Mouse (Mus musculus) retina, embryonic 14.5 days (tissue): ENCODE measurements at regions not wholly inside any gene's neighbourhood (a gene's known extent, or its start where the extent isn't known, plus 50 kb on each side); places are given as distances from the start of the nearest gene placed in this dataset.

Experiments
- DNase-seq: peaks from one replicate; pipeline ENCODE4 v3.0.0-alpha.2; 2015; ENCODE audit warnings: low spot score

DNA sequence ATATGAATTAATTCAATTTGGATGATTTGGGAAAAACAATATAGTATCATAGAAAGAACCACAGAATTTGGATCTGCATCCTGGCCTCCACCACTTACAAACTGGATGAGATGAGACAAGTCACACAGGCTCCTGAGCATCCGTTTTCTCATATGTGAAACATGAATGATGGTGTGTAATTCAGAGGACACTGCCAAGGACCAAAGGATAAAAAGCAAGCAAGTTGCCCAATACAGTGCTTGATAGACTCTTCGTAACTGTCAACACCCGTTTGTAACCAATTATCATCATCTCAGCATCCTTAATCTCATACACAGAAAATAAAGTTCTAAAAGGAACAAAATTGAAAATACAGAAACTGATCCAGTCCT, 305.8 kb downstream of the Fam49a start:
- DNase-seq = no peak

DNA sequence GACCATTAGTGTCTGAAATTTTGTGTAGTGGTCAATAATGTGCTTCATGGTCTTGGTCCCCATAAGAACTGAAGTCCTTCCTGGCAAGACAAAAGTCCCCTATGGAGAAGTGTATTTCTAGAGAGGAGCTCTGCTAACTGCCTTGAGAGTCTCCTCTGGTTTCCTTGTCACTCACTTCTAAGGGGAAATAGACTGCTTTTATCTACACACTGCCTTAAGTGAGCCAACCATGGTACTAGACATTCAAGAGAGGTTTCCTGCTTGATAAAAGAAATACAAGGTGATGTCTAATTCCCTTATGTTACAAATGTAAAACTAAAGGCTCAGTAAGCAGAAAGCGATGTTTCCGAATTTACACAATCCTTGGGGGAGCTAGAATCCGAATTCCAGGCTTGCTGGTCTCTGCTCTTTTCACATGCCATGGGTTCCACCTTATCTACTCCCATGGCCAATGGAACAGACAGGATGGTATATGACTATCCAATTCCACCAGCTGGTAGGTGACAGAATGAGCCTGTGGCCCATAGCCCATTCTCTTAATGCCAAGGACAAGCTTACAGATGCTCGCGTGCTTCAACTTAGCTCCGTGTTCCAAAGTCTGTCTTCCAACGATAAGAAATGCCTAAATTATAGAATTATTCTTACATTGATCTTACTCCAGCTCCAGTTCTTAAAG, 305.3 kb downstream of the Fam49a start:
- no peak for DNase-seq

DNA sequence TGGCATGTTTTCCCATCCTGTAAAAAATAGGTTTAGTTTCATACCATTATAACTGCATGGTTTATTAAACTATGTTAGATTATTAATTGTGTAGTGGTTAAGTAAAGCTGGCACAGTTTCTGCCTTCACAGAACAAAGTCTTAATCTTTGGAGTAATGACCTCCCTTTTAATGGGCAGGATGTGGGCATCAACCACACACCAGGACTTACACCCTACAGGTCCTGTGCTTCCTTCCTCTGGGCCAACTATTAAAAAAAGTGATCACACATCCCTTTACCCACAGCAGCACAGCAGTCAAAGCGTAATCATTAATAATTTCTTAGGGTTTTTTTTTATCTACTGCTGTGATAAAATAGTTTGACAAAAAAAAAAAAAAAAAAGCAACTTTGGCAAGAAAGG, 300.3 kb downstream of the Fam49a start:
- DNase-seq = no peak

DNA sequence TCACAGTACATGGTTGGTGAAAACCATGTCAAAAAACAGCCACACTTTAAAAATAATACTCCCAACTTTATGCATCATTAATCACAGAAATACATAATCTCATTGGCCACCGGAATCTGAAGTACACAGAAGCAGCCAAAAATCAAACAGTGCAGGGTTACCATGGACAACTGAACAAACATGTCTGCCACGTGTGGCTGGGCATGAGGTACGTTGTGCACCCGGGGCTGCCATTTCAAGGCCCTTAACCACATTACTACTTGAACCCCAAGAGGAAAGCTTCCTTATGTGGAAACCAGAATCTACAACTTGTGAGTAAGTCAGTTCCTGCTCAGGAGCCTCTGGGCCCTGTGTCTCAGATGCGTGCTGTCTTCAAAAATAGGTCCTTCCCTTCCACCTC, 289.9 kb downstream of the Fam49a start:
- DNase-seq = no peak

DNA sequence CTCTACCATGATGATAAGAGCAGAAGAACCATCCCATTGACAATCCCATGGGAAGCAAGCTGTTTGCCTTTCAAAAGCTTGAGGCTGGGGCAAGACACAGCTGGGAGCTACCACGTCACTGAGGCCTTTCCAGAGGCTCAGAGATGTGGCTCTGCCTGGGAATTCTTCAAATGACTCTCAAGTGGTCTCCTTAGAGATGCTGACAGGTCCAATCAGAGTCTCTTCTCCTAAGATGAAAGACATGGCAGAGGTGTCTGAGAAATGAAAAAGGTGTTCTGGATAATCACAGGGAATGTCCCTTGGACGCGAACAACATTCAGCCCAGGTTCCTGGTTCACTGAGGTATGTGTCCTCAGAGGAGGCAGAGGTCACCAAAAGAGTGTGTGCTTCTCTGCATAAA, 287.7 kb downstream of the Fam49a start:
- no peak for DNase-seq

DNA sequence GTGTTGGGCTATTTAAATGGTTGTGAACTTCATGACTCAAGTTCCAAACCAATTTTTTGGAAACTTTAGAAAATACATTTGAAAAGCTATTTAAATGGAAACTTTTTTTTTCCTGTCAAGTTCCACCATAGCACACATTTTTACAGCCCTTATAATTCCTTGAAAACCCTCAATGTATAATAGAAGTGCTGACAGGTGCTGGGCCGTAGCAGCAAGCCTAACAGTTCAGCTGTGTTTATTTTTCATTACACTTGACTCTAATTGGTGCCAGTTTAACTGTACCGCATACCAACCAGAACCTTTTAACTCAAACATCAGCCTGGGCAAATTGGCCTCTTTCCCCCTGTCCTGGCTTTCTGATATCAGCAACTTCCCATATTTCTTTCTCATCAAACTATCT, 286.7 kb downstream of the Fam49a start:
- no peak for DNase-seq

DNA sequence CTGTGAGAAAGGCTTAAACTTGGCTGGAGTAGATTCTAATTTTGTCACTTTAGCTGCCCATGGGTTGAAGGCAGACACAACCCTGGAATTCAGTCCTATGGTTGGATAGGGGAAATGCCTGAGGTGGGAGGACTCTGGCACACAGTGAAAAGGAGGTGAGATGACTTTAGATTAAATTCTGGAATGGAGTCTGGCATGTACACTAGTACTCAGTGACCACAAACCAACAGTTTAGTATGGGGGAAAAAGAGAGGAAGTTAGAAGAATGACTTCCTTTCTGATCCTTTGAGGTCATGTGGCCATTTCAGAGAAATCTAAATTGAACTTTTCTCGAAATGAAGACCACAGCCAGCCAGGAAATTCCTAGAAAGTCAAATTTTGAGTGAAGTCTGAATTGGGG, 285.5 kb downstream of the Fam49a start:
- DNase-seq = no peak

DNA sequence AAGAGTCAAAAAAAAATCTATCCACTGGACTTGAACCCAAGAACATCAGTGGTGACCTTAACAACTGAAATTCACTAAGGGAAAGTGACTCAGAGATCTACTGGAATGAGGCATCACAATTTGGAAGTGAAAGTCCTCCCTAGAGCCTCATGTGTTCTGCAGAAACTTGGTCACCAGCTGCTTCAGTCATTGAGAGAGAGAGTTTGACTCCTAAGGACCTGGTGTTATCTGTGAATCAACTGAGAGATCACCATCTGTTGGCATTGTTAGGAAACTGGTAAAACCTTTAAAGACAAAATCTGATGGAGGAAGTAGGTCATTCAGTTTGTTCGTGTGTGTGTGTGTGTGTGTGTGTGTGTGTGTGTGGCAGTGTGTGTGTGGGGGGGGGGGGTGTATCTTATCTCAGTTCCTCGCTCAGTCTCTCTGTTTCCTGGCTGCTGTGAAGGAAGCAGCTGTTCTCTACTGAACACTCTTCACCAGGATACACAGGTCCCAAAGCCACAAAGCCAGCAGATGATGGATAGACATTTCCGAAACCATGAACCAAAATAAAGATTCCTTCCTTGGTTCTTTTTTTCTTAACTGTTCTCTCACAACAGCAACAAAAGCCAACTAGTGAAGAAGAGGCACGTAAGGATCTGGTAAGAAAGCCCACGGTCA, 284.6 kb downstream of the Fam49a start:
- DNase-seq = no peak

DNA sequence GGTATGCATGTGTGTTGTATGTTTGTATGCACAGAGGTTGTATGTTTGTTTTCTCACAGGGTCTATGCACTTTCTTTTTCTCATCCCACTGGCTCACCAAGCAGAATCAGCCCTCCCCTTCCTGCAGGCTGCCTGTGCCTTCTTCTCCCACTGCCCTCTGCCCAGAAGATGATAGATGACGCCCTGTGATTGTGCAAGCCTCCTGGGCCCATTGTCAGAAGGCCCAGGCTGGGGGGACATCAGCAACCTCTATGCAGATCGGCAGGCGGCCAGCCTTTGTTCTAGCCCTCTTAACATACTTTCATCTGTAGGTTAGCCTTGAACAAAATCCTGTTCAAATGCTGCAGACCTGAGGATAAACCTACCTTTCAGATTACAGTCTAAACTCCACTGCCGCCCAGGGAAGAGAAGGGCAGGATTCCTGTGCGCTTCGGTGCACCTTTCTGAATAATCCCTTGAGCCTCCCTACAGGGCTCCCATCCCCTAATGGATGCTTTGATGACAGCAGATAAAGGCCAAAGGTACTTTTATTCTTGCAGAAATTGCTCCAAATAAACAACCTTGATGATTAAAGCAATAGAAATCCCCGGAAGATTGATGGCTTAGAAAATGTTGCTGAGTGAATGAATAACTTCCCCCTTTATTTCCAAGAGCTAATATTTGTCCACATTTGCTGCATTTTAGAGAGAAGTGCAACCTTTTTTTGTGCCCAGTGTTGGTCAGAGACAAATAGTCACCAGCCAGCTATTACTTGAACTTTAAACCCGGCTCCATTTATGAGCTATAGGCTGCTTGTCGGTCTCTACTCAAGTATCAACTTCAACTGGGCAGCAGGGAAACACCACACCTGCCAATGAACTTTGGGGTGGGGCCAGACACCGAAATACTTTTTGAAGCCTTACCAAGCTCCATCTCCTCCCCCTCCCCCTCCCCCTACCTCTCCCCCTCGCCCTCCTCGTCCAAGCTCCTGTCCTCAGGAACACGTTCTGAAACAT, 279.4 kb downstream of the Fam49a start:
- peak; percentile 28 for DNase-seq

DNA sequence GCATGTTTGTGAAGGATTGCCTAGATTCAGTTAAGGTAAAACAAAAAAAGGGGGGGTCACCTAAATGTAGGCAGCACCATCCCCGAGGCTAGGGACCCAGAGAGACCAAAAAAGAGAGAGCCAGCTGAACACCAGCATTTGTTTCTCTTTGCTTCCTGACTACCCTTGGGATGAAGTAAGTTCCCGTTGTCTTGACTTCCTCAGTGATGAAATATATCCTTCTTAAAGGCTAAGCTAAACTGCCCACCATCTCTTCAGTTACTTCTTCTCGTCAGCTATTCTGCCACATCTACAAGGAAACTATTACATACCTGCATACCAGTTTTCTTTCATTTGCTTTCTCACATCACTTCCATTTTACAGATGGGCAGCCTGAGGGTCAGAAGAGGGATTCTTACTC, 277.4 kb downstream of the Fam49a start:
- no peak for DNase-seq

DNA sequence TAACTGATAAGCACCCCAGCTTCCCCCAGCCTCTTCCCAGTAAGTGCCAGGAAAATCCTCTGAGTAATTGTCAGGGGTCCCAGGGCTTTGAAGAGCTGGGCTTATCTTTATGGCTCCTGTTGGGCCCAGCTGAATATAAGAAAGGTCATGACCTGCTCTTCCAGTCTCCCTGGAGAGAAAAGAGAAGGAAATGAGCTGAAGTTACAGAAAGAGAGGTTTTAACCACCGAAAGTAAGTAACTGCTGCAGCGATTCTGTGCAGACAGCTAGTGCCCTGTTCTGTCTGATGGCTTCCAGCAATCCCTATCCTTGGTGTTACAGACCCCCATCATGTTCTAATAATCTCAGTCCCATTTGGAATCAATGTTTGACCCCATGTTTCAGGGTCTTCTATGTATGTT, 272.8 kb downstream of the Fam49a start:
- no peak for DNase-seq

DNA sequence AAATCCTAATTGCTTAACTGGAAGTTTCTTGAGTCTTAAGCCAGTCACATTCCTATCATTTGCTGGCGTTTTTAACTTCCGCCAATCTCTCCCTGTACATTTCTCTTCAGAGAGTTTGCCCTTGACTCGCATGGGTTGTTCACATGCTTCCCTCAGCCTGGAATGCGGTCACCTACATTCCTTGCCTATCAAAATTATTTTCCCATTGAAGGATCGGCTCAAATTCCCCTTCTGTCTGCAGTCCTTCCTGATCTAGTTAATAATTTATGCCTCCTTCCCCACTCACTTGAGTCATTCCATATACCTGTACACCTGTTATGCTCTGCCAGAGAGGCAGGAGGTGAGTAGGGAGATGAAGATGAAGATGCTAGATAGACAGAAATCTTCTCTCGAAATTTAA, 268.9 kb downstream of the Fam49a start:
- no peak for DNase-seq

DNA sequence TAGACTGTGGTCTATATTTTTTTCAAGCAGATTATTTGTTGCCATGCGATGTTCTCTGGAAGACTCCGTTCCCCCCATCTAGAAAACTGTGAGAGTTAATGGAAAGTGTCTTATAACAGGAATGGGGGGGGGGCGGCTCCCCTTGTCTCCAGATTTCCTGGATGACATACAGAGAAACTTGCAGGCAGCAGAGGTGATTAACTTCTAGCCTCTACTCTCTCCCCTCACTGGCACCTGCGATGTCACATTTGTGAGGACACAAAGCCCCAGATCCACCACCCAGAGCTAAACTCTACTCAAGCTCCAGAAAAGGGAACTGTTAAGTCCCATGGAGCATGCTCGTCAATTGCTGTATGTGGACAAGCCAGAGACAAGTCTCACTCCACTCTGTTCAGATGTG, 267.6 kb downstream of the Fam49a start:
- DNase-seq = no peak

DNA sequence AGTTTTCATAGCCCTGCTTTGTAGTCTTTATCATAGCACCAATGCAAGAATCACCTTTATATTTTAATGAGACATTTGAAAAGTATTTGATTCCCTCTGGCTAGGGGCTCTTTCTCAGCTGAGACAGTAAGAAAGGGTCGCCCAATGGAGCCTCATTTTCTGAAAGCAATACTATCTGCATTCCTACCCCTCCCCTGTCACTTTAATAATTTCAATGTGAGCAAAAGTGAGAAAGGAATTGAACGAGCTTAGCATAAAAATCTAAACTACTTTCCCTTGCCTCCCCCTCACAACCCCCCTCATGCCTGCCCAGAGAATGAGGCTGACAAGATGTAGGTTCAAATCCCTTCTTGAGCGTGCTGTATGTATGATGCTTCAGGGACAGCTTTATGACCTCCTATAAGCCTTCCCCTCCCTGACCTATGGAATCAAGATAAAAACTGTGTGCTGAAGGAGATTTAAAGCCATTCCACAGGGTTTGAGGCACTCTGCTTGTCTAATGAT, 266.6 kb downstream of the Fam49a start:
- DNase-seq = no peak

DNA sequence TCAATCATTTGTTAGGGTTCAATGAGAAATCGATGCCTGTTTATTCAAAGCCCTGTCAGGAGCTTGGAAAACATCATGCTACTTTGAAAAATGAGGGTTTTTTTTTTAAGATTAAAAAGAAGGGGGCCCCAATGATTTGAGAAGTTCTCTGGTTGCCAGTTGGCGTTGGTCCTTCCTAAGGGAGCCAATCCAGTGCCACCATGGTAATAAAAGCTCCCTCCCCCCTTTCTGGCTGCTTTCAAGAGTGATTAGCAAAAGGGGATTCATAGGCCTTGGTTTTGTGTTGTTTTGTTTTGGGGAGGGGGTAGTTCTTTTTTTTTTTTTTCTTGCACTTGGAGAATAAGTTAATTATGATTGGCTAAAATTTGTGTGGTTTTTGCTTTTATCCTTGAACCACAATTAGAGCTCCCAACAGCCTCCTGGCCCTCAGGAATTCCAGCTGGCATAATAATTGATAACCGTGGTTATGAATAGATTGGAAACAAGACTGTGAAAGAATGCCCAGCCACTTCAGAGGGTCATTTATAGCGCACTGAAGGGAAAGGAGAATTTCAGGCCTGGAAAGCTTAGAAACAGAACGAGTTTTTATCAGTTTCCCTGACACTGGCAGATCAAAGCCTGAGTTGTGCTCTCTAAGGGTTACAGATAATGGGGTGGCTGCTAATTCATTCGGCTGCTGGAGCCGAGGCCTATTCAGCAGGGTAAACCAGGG, 266.0 kb downstream of the Fam49a start:
- DNase-seq = peak; percentile 12

DNA sequence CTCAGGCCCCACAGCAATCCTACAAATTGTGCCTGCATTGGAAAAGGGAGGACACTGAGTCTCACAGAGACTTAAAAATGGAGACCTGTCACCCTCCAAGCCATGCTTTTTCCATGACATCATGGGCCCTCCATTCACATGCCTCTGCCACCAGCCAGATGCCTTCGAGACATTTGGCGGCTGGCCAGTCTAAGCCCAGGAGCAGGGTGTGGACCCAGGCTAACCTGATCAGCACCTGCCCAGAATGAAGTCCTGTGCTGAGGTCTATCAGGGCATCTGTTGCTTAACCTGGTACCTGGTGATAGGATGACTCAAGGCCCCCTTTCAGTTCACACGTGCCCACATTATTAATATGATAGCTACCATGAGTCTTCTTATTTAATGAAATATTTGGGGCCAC, 265.4 kb downstream of the Fam49a start:
- no peak for DNase-seq

DNA sequence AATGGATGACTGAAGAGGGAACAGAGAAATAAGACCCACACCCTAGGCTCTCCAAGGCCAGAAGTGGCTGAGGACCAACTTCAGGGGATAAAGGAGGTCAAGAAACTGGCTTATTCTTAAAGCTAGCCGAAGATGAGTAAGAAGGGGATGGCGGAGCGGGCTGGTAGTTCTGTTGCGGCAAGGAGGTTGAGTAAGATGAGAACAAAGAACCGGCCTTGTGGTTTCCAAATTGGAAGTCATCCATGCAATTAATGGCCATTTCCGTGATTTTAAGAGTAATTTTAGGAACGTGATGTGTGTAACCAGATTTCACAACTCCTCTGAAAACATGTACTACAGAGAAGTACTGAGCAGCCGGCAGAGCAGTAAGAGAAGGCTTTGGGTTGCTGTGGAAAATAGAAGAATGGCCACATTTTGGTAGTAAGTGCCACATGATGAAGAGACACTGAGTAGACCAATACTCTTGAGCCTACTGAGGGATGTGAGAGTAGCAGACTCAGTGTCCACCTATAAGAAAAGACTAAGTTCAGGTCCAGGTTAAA, 258.4 kb downstream of the Fam49a start:
- DNase-seq = no peak

DNA sequence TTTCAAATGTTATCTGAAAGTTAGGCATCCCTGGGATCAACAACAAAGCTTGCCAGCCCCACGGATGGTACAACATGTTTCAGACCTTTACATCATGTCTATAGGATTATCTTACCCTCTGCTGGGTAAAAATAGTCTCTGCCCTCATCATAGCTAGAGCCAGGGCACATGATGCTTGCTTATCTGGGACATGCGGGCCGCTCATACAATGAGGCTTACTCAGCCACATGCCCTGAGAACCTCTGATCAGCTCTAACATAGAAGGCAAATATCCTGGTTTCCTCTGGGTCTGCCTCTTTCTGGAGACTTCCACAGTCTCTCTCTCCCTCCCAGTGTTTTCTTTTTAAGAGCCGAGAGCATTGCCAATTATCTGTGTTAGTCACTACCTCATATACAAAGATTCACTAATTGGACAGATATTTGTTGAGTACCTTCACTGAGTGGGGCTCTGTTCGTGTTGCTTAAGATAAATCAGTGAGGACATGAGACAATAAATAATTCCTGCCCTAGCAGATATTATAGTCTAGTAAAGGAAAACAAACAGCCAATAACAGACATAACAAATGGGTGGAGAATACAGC, 256.6 kb downstream of the Fam49a start:
- peak; percentile 22 for DNase-seq

DNA sequence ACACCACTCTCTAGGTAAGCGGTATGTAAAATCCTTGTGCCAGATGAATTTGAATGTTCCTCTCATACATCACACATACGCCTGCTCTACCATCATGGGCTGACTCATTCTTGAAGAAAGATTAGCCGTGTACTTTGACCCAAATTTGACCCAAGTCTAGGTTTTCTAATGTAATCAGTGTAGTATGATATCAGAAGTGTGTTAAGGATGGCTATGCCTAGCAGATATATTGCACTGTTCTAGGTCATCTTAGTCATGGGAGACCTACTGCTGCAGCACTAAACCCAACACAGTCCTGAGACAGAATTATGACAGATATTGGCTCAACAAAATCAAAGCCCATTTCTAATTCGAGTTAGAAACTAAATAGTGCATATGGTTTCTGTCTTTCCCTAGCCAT, 255.1 kb downstream of the Fam49a start:
- DNase-seq = no peak

DNA sequence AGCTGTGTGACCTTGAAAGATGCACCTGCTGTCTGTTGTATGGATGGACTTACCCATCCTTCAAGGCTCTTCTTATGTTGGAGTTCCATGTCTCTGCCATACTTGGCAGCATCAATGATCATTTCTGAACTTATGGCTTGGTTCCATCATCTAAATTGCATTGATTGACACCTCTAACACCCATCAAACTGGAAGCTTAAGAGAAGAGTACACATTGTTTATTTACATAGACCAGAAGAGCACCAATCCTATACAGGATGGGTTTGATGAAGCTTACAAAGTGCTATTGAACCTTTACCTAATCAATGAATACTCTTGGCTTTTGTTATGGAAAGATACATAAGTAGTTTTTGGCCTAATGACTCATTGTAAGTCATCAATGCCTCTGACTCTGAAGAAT, 248.8 kb downstream of the Fam49a start:
- no peak for DNase-seq

DNA sequence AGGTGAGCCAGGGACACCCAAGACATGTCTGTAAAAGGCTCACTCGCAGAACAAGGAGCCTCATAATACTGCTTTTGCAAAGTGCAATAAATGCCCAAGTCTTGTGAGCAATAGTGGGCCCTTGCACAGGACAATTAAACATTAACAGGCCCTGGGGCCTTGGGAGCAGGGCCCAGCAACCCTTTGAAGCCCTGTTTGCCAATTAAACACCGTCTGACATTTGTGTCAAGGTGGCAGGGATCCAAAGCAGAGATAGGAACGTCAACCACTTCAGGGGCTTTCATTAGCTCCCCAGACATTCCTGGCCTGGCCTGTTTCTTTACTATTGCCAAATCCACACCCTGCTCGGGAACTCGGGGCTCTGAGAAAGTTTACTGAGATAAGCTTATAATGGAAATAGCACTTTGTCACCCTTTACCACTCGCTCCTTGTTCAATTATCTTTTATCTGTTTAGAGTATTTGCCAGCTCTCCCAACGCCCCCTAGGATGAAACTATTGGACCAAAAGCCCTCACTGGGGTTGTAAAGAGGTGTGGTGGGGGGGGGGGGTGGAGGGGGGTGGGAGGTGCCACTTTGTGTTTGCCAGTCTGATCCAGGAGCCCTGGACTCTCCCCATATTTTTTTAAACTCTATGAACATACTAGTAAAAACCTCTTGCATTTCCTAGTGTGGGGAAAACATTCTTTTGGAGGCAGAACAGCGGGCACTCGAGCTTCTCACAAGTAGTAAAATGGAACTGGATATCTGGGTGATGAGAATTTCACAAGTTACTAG, 247.4 kb downstream of the Fam49a start:
- no peak for DNase-seq
